Mouse (Mus musculus) MN1 (cell line): ENCODE measurements around the gene F11.

Experiments
- DNase-seq: peaks from one replicate; pipeline ENCODE4 v3.0.0-alpha.2; 2016; ENCODE audit warnings: low spot score

F11 gene

DNA sequence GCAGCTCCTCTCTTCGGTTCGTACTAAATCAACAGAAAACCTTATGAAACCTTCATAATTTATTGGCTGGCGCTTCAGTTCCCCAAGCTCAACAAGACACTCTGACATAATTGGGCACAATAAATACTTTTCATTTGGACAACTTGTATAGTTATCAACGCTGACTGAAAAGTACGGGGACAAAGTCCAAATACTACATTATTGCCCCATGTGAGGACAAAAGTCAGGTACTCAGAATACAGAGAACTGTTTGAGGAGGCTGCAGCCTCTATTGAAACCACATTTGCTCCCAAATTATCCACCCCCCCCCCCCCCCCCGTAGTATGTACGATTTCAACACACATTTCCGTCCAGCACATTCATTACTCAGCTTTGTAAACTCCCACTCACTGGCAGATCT, 22.5 kb downstream of the F11 start:
- no peak for DNase-seq

DNA sequence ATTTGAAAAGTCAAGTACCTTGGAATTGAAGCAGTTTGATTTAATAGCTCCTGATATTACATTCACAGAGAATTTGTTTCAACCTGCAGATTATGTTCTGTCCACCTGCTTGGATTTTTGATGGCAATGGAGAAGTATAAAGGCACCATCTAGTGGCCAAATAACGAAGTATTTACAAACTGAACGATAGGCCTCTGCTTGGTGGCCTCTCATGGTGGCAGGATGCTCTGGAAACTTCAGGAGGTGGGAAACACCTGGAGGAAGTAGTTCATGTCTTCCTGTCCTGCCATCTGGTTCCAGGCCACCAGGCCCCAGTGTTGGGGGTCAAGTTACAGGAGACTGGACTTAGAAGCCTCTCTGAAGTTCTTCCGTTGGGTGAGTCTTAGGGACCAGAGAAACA, 23.5 kb downstream of the F11 start:
- peak; percentile 17 for DNase-seq

- peak; percentile 18 for DNase-seq
Measured at GRCm38 (mm10) chr8:45236164-45236912, 25.5 kb downstream of the F11 start.

DNA sequence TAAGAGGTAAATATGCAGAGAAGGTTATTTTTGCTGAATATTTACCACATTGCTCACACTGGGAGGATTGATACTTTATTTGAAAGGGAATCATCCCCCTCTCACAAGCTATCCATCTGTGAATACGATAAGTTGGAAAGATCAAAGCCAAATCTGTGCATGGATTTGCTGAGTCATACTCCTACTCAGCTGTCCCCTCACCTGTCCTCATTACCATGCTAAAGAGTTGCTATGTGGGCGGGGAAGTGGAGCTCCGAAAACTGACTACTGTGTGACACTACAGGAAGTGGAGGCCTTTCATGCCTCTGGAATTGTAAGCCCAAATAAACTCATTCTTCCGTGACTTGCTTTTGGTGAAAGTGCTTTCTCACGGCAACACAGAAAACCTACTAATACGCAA, 26.6 kb downstream of the F11 start:
- DNase-seq: no peak

- DNase-seq: no peak
Measured at GRCm38 (mm10) chr8:45233256-45233655, 28.6 kb downstream of the F11 start.

DNA sequence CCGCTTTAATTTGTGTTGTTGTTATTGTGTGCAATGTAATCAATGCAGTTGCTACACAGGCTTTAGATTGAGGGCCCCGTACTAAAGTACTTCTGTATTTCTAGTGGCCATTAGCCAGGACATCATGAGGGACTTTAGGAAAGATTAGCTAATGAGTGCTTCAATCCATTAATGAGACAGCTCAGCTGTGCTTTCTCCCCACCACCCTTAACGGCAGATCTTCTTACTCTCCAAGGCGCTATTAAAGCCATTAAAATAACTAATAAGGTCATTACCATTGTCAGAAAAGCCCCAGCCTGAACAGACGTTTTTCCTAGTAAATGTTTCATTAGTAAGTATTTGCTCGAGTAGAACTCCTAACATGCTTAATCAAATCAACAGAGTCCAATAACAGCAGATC, 59.4 kb downstream of the F11 start:
- DNase-seq: no peak

- DNase-seq: no peak
Measured at GRCm38 (mm10) chr8:45201605-45202004, 60.2 kb downstream of the F11 start.

DNA sequence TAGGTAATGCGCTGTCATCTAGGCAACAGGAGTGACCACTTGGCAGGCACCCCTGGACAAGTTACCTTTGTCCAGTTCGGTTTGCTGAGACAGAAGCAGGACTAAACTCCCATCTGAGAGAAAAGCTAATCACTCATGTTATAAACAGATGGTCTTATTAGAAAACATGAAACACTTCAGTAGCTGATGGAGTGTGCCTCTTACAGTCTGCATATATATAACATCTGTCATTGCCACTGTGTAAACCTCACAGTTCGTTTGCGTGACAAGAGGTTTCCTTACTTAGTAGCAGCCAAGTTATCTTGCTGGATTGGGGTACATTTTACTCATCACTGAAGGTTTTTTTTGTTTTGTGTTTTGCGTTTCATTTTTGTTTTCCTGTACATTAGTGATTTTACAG, 64.5 kb downstream of the F11 start:
- no peak for DNase-seq

GRCm38 (mm10) chr8:45195954-45196526, 65.8 kb downstream of the F11 start:
- no peak for DNase-seq
